ENCODE assay signal across 27 mouse cellular contexts in the genomic region with DNA sequence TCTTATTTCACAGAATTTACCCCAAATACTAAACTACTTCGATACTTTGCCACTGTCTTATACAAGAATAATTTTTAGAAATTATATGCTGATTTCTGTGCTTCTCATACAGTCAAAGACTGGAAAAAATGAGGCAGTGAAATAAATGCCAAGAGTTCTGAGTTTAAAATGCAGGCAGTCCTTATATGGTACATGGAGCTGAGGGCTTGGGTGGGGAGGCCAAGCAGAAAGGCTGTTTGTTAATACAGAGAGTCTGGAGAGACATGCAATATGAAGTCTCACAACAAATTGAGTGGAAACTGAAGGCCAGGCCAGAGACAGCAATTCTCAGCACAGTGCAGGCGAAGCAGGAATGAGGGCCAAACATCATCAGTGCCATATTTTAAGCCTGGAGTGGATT. TPM values are rescaled to one million over a fixed set of nuclear protein-coding genes. Genes with fewer than 3 reads are reported as not detected.
DNase-seq lines count a peak whose midpoint lies in the region; ATAC-seq lines count a peak whose summit lies in the region.
"Had no signal": no experiment of that assay in that cellular context is flagged by ENCODE, and none has a peak within 500 bp of the region (broad histone marks: within the 10 kb centered on the region; RNA-seq: fewer than 3 reads in every experiment).

No protein-coding gene starts in this region.

- no peak for DNase-seq in lung, postnatal 25 days (ENCODE audit: low spot score)
- peak; percentile 30 for DNase-seq in lung, postnatal 10 days
- DNase-seq in lung, adult 18-20 months = no peak
- peak; percentile 21 for DNase-seq in NIH3T3 (ENCODE audit: low read depth)
- DNase-seq in lung, postnatal 4 days = peak; percentile 7 to 26
- DNase-seq: adrenal gland, postnatal 10 days; adrenal gland, postnatal 36 days; cerebellum, adult 18-20 months; cerebellum, adult 9-10 months; cerebellum, postnatal 14 days; forebrain, postnatal 0 days; gastrocnemius, postnatal 36 days; heart, adult 2 months had no signal

- no peaks in the 10 kb centered on the region for H3K36me3 ChIP-seq in lung, embryonic 15.5 days
- no peaks in the 10 kb centered on the region for H3K36me3 ChIP-seq in heart, embryonic 12.5 days
- H3K36me3 ChIP-seq: heart, embryonic 10.5 days; hindbrain, embryonic 12.5 days; hindbrain, embryonic 15.5 days had no signal

- no peak overlapping the region for H3K4me3 ChIP-seq in lung, embryonic 15.5 days
- no peak overlapping the region for H3K4me3 ChIP-seq in heart, embryonic 12.5 days
- H3K4me3 ChIP-seq: heart, adult 2 months; heart, embryonic 10.5 days; hindbrain, embryonic 12.5 days; hindbrain, embryonic 15.5 days had no signal

- peaks cover 12% of the 10 kb centered on the region; the same call in 1 of the 2 replicates for H3K4me1 ChIP-seq in lung, embryonic 15.5 days
- H3K4me1 ChIP-seq in heart, embryonic 12.5 days (replicated peaks) = no peaks in the 10 kb centered on the region; the same call in 1 of the 2 replicates
- H3K4me1 ChIP-seq: hindbrain, embryonic 12.5 days; hindbrain, embryonic 15.5 days had no signal

- peak overlapping the region; percentile 50; the same call in 1 of the 2 replicates for H3K27ac ChIP-seq in lung, embryonic 15.5 days
- no peak overlapping the region for H3K27ac ChIP-seq in heart, embryonic 12.5 days (ENCODE audit: poor library complexity, severe bottlenecking)
- H3K27ac ChIP-seq: heart, adult 2 months; heart, embryonic 10.5 days; hindbrain, embryonic 12.5 days; hindbrain, embryonic 15.5 days had no signal

- H3K9me3 ChIP-seq in lung, embryonic 15.5 days = no peaks in the 10 kb centered on the region
- H3K9me3 ChIP-seq in heart, embryonic 12.5 days (replicated peaks) = no peaks in the 10 kb centered on the region
- H3K9me3 ChIP-seq: heart, embryonic 10.5 days; hindbrain, embryonic 12.5 days; hindbrain, embryonic 15.5 days had no signal

- no peak overlapping the region for H3K4me2 ChIP-seq in lung, embryonic 15.5 days
- no peak overlapping the region for H3K4me2 ChIP-seq in heart, embryonic 12.5 days
- H3K4me2 ChIP-seq: hindbrain, embryonic 12.5 days; hindbrain, embryonic 15.5 days had no signal

- peak; percentile 73; the same call in 1 of the 2 replicates for ATAC-seq in lung, embryonic 15.5 days (ENCODE audit: borderline replicate concordance, extremely low read depth, low FRiP score, low TSS enrichment)
- ATAC-seq in heart, embryonic 12.5 days (ENCODE audit: insufficient number of reproducible peaks, low FRiP score) = no peak
- ATAC-seq: CD4-positive, CD25-positive, alpha-beta regulatory T cell, adult 4 months; forebrain, embryonic 14.5 days; forebrain, postnatal 0 days; Patski had no signal

- no peak overlapping the region for H3K9ac ChIP-seq in lung, embryonic 15.5 days
- H3K9ac ChIP-seq in heart, embryonic 12.5 days = no peak overlapping the region
- H3K9ac ChIP-seq: forebrain, postnatal 0 days; hindbrain, embryonic 12.5 days; hindbrain, embryonic 15.5 days had no signal

- no peaks in the 10 kb centered on the region for H3K27me3 ChIP-seq in lung, embryonic 15.5 days
- H3K27me3 ChIP-seq in heart, embryonic 12.5 days (replicated peaks) = no peaks in the 10 kb centered on the region
- H3K27me3 ChIP-seq: hindbrain, embryonic 12.5 days; hindbrain, embryonic 15.5 days; Patski had no signal

- 61% methylated on average over 2 of the region's 2 CpGs for WGBS in lung, embryonic 15.5 days
- 88% methylated on average over 2 of the region's 2 CpGs for WGBS in heart, embryonic 12.5 days

RNA-seq across cellular contexts. Expression of a gene that starts 7.8 kb away (rescaled TPM):
- 0.65 and 0.96 TPM in 2 replicates for polyA plus RNA-seq in lung, embryonic 15.5 days (2015; fragmentation: Nextera tagmentation; extraction: Ambion mirVana)
- 1.3 TPM in 2 replicates for polyA plus RNA-seq in heart, embryonic 12.5 days (2016; fragmentation: Nextera tagmentation; extraction: Ambion mirVana)
- polyA plus RNA-seq: CD4-positive, CD25-positive, alpha-beta regulatory T cell, adult 4 months had no signal

RNA-seq across cellular contexts. Expression of a gene that starts 39.3 kb away (rescaled TPM):
- polyA plus RNA-seq in lung, embryonic 15.5 days (2015; fragmentation: Nextera tagmentation; extraction: Ambion mirVana) = 1.2 and 1.7 TPM in 2 replicates
- polyA plus RNA-seq in heart, embryonic 12.5 days (2016; fragmentation: Nextera tagmentation; extraction: Ambion mirVana) = 0.64 and 0.78 TPM in 2 replicates
- polyA plus RNA-seq: C2C12, Patski had no signal

RNA-seq across cellular contexts. Expression of a gene that starts 44.4 kb away (rescaled TPM):
- not detected in 2 replicates for polyA plus RNA-seq in lung, embryonic 15.5 days (2015; fragmentation: Nextera tagmentation; extraction: Ambion mirVana)
- polyA plus RNA-seq in heart, embryonic 12.5 days (2016; fragmentation: Nextera tagmentation; extraction: Ambion mirVana) = 0.13 TPM in 1 of 2 replicates, not detected in the other
- polyA plus RNA-seq: C2C12; CD4-positive, CD25-positive, alpha-beta regulatory T cell, adult 4 months; embryonic facial prominence, embryonic 11.5 days; forebrain, embryonic 11.5 days; forebrain, embryonic 14.5 days; forebrain, postnatal 0 days; frontal cortex, adult 2 months; heart, adult 2 months; heart, embryonic 10.5 days; heart, embryonic 14.5 days; heart, postnatal 0 days; hindbrain, embryonic 12.5 days; hindbrain, embryonic 15.5 days had no signal

RNA-seq across cellular contexts. Expression of a gene that starts 51.1 kb away (rescaled TPM):
- polyA plus RNA-seq in lung, embryonic 15.5 days (2015; fragmentation: Nextera tagmentation; extraction: Ambion mirVana) = not detected in 2 replicates
- polyA plus RNA-seq in heart, embryonic 12.5 days (2016; fragmentation: Nextera tagmentation; extraction: Ambion mirVana) = not detected in 2 replicates
- polyA plus RNA-seq: C2C12; CD4-positive, CD25-positive, alpha-beta regulatory T cell, adult 4 months; embryonic facial prominence, embryonic 11.5 days; forebrain, embryonic 11.5 days; forebrain, embryonic 14.5 days; frontal cortex, adult 2 months; heart, adult 2 months; heart, embryonic 10.5 days; heart, embryonic 14.5 days; heart, postnatal 0 days; hindbrain, embryonic 12.5 days; hindbrain, embryonic 15.5 days; Patski had no signal

Comparison
In these comparisons a context has a peak if more than half of its experiments do, and no peak if none do; other contexts are left out.
1. DNase-seq: peak in lung, postnatal 10 days (single experiment), NIH3T3 (single experiment) and lung, postnatal 4 days (2 of 2); none in lung, postnatal 25 days (single experiment) and lung, adult 18-20 months (0 of 2).